ENCODE assay signal across 8 mouse cellular contexts in the genomic region with DNA sequence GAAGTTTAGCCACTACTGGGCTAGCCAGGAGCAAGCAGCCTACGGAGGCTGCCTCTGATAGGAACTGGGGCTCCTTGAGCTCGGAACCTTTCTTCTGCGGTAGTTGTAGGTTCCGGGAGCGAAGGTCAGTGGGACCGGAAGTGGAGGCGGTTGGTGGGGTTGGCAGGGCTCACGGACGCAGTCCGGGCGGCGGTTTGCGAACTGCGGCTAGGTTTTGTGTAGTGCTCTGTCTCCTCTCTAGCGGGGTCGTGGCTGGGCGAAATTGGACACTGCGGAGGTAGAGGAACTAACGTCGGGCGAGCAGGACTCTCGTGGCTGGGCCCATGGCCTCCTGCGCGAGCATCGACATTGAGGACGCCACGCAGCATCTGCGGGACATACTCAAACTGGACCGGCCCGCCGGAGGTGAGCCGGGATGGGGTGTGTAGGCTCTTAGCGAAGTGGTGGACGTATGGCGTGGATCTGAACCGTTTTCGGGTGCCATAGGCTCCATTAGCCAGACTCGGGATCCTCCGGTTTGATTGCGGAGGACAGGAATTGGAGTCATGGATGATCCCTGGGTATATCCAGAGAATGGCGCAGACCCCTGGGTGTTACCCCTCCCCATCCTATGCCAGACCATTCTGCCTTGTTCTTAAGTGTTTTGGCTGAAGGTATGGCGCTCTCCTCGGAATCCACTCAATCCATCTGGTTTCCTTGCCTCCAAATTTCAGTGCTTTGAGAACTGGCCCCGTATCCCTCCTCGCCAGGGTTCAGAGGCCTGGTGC. TPM values are rescaled to one million over a fixed set of nuclear protein-coding genes. Genes with fewer than 3 reads are reported as not detected.
DNase-seq lines count a peak whose midpoint lies in the region; ATAC-seq and TF ChIP-seq lines count a peak whose summit lies in the region.

Edc4 (plus strand) TSS at position 128 of the 767 bp plus-strand sequence.

- peak within 1 kb of the TSS; percentile 74 for H3K9ac ChIP-seq in kidney, embryonic 14.5 days (ENCODE audit: low read depth, low read length)

- TF ChIP-seq CTCF in C2C12 (IDR thresholded peaks at IDR 0.05; ENCODE audit: control insufficient read depth, insufficient read depth, insufficient read length), result no peak
- no peak for TF ChIP-seq CTCF in bone marrow macrophage, adult 2 months (IDR thresholded peaks at IDR 0.05; ENCODE audit: low read depth, low read length)
- no peak for TF ChIP-seq CTCF in embryonic fibroblast, embryonic 13.5 days (IDR thresholded peaks at IDR 0.05; ENCODE audit: borderline replicate concordance, insufficient read depth, low read length)

- peak within 1 kb of the TSS; percentile 97 for H3ac ChIP-seq in C2C12 (ENCODE audit: control insufficient read depth, insufficient read length, low read depth)

- ATAC-seq in kidney, embryonic 14.5 days (ENCODE audit: low FRiP score, low TSS enrichment), result peak; percentile 92

- H3K27ac ChIP-seq in bone marrow macrophage, adult 2 months (ENCODE audit: insufficient read depth, low read depth, low read length), result no peak within 1 kb of the TSS
- peak within 1 kb of the TSS; percentile 23 for H3K27ac ChIP-seq in embryonic fibroblast, embryonic 13.5 days (ENCODE audit: insufficient read depth, low read length)
- H3K27ac ChIP-seq in heart, embryonic 10.5 days, result peak within 1 kb of the TSS; percentile 90
- peak within 1 kb of the TSS; percentile 47; the same call in 1 of the 2 replicates for H3K27ac ChIP-seq in kidney, embryonic 14.5 days (ENCODE audit: low read depth, low read length)

- H3K36me3 ChIP-seq in C2C12 (ENCODE audit: control insufficient read depth, insufficient read depth), result peaks cover 48% of the 10 kb centered on the region
- peaks cover 57% of the 10 kb centered on the region for H3K36me3 ChIP-seq in heart, embryonic 10.5 days
- H3K36me3 ChIP-seq in kidney, embryonic 14.5 days (ENCODE audit: control insufficient read depth, insufficient read depth, low read length), result peaks cover 52% of the 10 kb centered on the region

- peaks cover 41% of the 10 kb centered on the region for H3K79me2 ChIP-seq in C2C12 (ENCODE audit: control insufficient read depth, insufficient read depth)

- no peaks in the 10 kb centered on the region for H3K9me3 ChIP-seq in heart, embryonic 10.5 days
- H3K9me3 ChIP-seq in kidney, embryonic 14.5 days (ENCODE audit: control insufficient read depth, low read length), result no peaks in the 10 kb centered on the region

- peaks cover 7% of the 10 kb centered on the region; the same call in 1 of the 2 replicates for H3K4me1 ChIP-seq in bone marrow macrophage, adult 2 months (ENCODE audit: control insufficient read depth, insufficient read depth, low read length)
- H3K4me1 ChIP-seq in embryonic fibroblast, embryonic 13.5 days (ENCODE audit: control insufficient read depth, insufficient read depth, low read length), result peaks cover 4% of the 10 kb centered on the region; the same call in 1 of the 2 replicates
- peaks cover 24% of the 10 kb centered on the region for H3K4me1 ChIP-seq in heart, embryonic 10.5 days
- peaks cover 9% of the 10 kb centered on the region; the same call in 1 of the 2 replicates for H3K4me1 ChIP-seq in kidney, embryonic 14.5 days (ENCODE audit: control insufficient read depth, insufficient read depth, low read length)

- no peaks in the 10 kb centered on the region for H3K27me3 ChIP-seq in C2C12 (ENCODE audit: control insufficient read depth, insufficient read depth, insufficient read length)
- no peaks in the 10 kb centered on the region for H3K27me3 ChIP-seq in heart, embryonic 10.5 days (ENCODE audit: insufficient read depth, poor library complexity, severe bottlenecking)
- no peaks in the 10 kb centered on the region for H3K27me3 ChIP-seq in kidney, embryonic 14.5 days (ENCODE audit: control insufficient read depth, insufficient read depth, low read length)

- TF ChIP-seq POLR2A in bone marrow macrophage, adult 2 months (IDR thresholded peaks at IDR 0.05; ENCODE audit: borderline replicate concordance, low read depth, low read length), result no peak
- peak; percentile 93 for TF ChIP-seq POLR2A in embryonic fibroblast, embryonic 13.5 days (IDR thresholded peaks at IDR 0.05; ENCODE audit: low read depth, low read length)

- H3K79me3 ChIP-seq in C2C12 (ENCODE audit: low read depth), result peaks cover 22% of the 10 kb centered on the region

- H3K4me2 ChIP-seq in kidney, embryonic 14.5 days (replicated peaks; ENCODE audit: low read depth, low read length), result peak within 1 kb of the TSS; percentile 79

- peak; percentile 90 for DNase-seq in heart, embryonic 10.5 days (ENCODE audit: low spot score)
- peak; percentile 86 for DNase-seq in liver
- DNase-seq in monocyte, adult 2 months (ENCODE audit: low read depth in 1 of 2, low spot score in 2 of 2), result peak; percentile 59 to 82
- DNase-seq in spleen, postnatal 14 days (ENCODE audit: low spot score in 2 of 2), result peak; percentile 81 to 90

- H3K4me3 ChIP-seq in C2C12 (ENCODE audit: insufficient read depth, poor library complexity, severe bottlenecking), result peak within 1 kb of the TSS; percentile 93
- H3K4me3 ChIP-seq in bone marrow macrophage, adult 2 months (ENCODE audit: insufficient read depth, low read length), result peak within 1 kb of the TSS; percentile 89
- H3K4me3 ChIP-seq in embryonic fibroblast, embryonic 13.5 days (ENCODE audit: insufficient read depth, low read length), result peak within 1 kb of the TSS; percentile 85
- peak within 1 kb of the TSS; percentile 98 for H3K4me3 ChIP-seq in heart, embryonic 10.5 days
- peak within 1 kb of the TSS; percentile 75 for H3K4me3 ChIP-seq in kidney, embryonic 14.5 days (ENCODE audit: low read length)

- WGBS in heart, embryonic 10.5 days, result 1% methylated on average over 45 of the region's 45 CpGs
- under 1% methylated on average over 45 of the region's 45 CpGs for WGBS in kidney, embryonic 14.5 days

TF ChIP-seq in C2C12, 6 proteins besides CTCF, POLR2A, EP300 and RAD21:
- no peak for TF ChIP-seq MAX (IDR thresholded peaks at IDR 0.05)
- TF ChIP-seq USF1 (IDR thresholded peaks at IDR 0.05; ENCODE audit: low read depth), result no peak
- no peak for TF ChIP-seq CEBPB (IDR thresholded peaks at IDR 0.05; ENCODE audit: low read depth)
- no peak for TF ChIP-seq FOSL1 (IDR thresholded peaks at IDR 0.05; ENCODE audit: insufficient read depth, low read length, poor library complexity, severe bottlenecking)
- no peak for TF ChIP-seq MYOG (IDR thresholded peaks at IDR 0.05; ENCODE audit: control insufficient read depth, extremely low read depth, insufficient read length)
- TF ChIP-seq MYOD1 (IDR thresholded peaks at IDR 0.05; ENCODE audit: control insufficient read depth, insufficient read length, low read depth), result no peak

RNA-seq across cellular contexts. Expression of gene Edc4, which starts in this region (rescaled TPM):
- 31.3 TPM for polyA plus RNA-seq in C2C12 (2012; fragmentation: generic; extraction: Trizol)
- polyA plus RNA-seq in bone marrow macrophage, adult 2 months (2012; ENCODE audit: insufficient read depth, insufficient read length, missing spikeins), result 23.6 and 29.8 TPM in 2 replicates
- 45.5 and 51.8 TPM in 2 replicates for polyA plus RNA-seq in embryonic fibroblast, embryonic 13.5 days (2011; ENCODE audit: insufficient read length, low read depth, missing spikeins)
- 50.2 and 52.6 TPM in 2 replicates for polyA plus RNA-seq in heart, embryonic 10.5 days (2016; fragmentation: Nextera tagmentation; extraction: Ambion mirVana)
- polyA plus RNA-seq in kidney, embryonic 14.5 days (2014; fragmentation: Nextera tagmentation; extraction: Ambion mirVana), result 34.9 and 49.7 TPM in 2 replicates
